Mouse (Mus musculus): ENCODE data around the gene Prpf3.
"Not testable (repeated sequence)": the region's sequence is repeated elsewhere in the genome, so short reads cannot be mapped to it uniquely, and the experiment has no call there.

Prpf3 gene

GRCm38 (mm10) chr3:95842503-95843214, 13.0 kb downstream of the Prpf3 start:
- in situ Hi-C loops (cut with MboI; ENCODE audit: low pct_unique_long_range_greater_than_20kb in 1 of 2, low sequenced_read_pairs in 2 of 2, unreplicated experiment in 1 of 2), result loop anchor here in 1 of 2 experiments (25.0 kb wide), 1 partner anchor 505 kb away; no protein-coding TSS in a partner anchor

DNA sequence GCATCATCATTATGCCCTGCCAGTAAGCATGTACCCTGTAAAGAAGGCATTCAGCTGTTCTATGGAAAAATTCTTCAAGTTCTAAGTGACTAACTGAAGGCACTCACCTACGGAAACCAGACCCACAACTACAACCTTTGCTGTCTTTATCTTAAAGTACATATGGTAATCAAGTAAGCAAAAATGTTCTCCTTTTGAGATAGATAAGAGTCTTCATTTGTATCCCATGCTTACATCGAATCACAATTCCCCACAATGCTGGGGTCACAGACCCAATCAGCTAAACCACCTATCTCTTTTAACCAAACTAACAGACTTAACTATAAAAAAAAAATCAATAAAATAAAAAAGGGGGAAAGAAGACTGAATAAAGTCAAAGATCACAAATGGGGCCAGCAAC, 16.4 kb downstream of the Prpf3 start:
- in situ Hi-C loops (cut with MboI; ENCODE audit: low pct_unique_long_range_greater_than_20kb in 1 of 2, low sequenced_read_pairs in 2 of 2, unreplicated experiment in 1 of 2), result loop anchor here in 1 of 2 experiments (25.0 kb wide), 1 partner anchor 502 kb away; no protein-coding TSS in a partner anchor

DNA sequence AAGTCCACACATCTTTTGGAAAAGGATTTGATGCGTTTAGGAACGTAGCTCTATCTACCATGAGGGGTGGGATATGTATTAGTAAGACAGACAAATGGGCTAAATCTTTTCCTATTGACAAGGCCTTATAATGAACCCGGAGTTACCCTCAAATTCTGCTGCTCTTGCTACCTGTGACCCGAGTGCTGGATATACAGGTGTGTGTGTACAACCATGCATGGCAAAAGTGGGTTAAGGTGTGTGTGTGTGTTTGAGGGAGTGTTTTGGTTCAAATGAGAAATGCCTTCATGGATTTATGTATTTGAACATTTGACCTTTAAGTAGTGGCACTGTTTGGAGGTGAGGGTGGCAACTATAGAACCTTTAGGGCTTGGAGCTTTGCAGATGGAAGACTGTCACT, 26.6 kb downstream of the Prpf3 start:
- in situ Hi-C loops (cut with MboI; ENCODE audit: low pct_unique_long_range_greater_than_20kb in 1 of 2, low sequenced_read_pairs in 2 of 2, unreplicated experiment in 1 of 2), result loop anchor here in 1 of 2 experiments (25.0 kb wide), 1 partner anchor 492 kb away; no protein-coding TSS in a partner anchor

GRCm38 (mm10) chr3:95826275-95826674, 29.4 kb downstream of the Prpf3 start:
- in situ Hi-C loops (cut with MboI; ENCODE audit: low pct_unique_long_range_greater_than_20kb in 1 of 2, low sequenced_read_pairs in 2 of 2, unreplicated experiment in 1 of 2), result loop anchor here in 1 of 2 experiments (25.0 kb wide), 1 partner anchor 489 kb away; no protein-coding TSS in a partner anchor

DNA sequence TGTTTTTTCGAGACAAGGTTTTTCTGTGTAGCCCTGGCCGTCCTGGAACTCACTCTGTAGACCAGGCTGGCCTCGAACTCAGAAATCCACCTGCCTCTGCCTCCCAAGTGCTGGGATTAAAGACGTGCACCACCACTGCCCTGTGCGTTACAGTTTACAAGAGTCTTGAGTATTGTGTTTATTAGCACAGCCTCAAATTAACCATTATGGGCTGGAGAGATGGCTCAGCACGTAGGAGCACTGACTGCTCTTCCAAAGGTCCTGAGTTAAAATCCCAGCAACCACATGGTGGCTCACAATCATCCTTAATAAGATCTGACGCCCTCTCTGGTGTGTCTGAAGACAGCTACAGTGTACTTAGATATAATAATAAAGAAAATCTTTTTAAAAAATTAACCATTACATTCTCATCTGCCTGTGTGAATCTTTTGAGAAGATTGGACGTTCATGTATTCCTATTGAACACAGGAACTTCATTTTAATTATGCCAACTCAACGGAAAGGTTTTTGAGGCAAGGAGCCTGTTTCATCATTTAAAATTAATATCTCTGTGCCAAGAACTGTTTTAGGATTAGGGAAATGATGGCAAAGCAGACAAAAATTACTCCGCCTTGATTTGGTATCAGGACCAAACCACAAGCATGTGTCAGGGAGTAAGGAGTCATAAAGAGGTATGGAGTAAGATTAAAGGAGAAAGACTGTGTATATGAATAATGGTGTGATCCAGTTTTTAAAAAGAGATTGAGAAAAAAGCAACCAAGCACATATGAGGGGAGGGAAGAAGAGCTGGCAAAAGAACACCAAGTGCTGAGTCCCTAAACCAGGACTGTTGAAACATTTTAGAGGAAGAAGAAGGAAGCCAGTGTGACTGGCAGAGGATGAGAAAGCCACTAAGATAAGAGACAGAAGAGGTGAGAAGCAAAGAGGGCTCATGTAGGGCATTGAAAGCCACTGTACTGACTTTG, 35.4 kb downstream of the Prpf3 start:
- in situ Hi-C loops (cut with MboI; ENCODE audit: low pct_unique_long_range_greater_than_20kb in 1 of 2, low sequenced_read_pairs in 2 of 2, unreplicated experiment in 1 of 2), result no loop called here

DNA sequence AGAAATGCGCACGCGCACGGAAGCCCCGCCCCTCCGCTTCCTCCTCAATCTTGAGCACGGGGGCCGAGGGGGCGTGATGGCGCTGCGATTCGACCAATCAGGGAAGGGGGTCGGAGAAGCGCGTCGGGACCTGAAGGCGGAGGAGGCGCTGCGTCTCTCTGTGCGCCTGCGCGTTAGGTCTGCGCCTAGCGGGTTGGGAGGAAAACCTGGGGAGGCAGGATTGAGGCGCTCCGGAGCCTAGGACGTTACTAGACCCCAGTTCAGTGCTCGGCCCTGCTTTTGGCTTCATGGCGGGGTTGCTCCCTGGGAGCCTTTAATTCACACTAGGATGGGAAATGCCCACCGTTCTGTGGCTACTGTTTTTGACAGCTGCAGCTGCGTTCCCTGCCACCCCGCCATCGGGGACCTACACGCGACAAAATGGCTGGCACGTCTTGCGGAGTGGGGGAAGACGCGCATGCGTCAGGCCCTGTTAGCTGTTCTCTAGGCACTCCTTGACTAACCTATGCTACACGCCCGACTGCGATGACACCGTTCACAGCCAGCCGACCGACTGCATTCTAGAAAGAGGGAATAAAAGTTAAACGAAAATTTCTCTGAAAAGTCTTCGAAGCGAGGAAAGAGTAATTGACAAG, 36.2 kb downstream of the Prpf3 start:
- in situ Hi-C loops (cut with MboI; ENCODE audit: low pct_unique_long_range_greater_than_20kb in 1 of 2, low sequenced_read_pairs in 2 of 2, unreplicated experiment in 1 of 2), result no loop called here

DNA sequence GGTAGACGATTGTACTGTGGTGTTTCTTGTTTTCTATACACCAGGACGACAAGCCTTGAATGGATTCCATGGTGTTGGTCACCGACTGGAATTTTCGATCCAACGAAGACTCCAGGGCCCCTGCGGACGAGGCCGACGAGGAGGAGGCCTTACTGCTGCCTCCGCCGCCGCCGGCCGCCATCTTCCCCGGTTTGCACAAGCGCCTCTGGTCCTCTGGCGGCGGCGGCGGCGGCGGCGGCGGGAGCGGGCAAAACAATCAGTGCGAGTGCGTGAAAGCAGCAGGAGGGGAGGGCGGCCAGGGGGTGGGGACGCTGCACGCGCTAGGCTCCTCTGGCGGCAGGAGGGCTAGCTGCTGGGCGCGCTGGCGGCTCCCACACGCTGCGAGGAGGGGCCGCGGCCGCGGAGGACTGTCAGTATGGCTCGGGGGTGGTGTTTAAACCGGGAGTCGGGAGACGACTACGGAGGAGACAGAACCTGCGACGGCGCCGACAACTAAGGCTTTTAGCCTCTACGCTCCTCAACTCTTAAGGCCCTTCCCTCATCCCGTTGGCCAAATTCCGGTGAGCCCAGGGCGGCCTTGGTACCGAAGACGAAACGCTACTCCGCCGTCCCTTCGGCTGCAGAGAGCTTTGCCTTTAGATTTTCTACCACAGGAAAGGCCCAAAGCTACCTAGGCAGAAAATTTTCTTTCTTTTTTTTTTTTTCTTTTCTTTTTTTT, 37.0 kb downstream of the Prpf3 start, which contains the start of gene Rprd2:
Rprd2 (minus strand) TSS at position 293 of the 718 bp plus-strand sequence.
- in situ Hi-C loops (cut with MboI; ENCODE audit: low pct_unique_long_range_greater_than_20kb in 1 of 2, low sequenced_read_pairs in 2 of 2, unreplicated experiment in 1 of 2), result no loop called here

- in situ Hi-C loops (cut with MboI; ENCODE audit: low pct_unique_long_range_greater_than_20kb in 1 of 2, low sequenced_read_pairs in 2 of 2, unreplicated experiment in 1 of 2), result no loop called here
These were observed 37.6 kb downstream of the Prpf3 start for GRCm38 (mm10) chr3:95818026-95818511.

DNA sequence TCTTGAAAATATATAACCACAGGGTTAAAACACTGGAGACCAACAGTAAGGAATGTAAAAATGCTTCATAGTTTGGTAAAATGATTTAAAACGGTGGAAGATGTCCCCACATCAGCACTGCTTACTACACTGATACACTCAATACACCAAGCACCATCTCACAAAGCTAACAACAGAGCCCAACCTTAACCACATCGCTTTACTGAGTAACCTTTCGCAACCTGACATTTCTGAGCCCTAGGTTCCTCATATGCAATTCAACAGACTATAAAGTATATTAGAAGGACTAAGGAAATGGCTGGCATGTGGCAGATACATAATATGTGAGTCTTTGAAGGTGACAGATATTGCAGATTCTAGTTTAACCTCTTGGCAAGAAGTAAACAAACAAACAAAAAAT, 39.0 kb downstream of the Prpf3 start:
- in situ Hi-C loops (cut with MboI; ENCODE audit: low pct_unique_long_range_greater_than_20kb in 1 of 2, low sequenced_read_pairs in 2 of 2, unreplicated experiment in 1 of 2), result no loop called here

GRCm38 (mm10) chr3:95808384-95808783, 47.3 kb downstream of the Prpf3 start:
- in situ Hi-C loops (cut with MboI; ENCODE audit: low pct_unique_long_range_greater_than_20kb in 1 of 2, low sequenced_read_pairs in 2 of 2, unreplicated experiment in 1 of 2), result no loop called here

DNA sequence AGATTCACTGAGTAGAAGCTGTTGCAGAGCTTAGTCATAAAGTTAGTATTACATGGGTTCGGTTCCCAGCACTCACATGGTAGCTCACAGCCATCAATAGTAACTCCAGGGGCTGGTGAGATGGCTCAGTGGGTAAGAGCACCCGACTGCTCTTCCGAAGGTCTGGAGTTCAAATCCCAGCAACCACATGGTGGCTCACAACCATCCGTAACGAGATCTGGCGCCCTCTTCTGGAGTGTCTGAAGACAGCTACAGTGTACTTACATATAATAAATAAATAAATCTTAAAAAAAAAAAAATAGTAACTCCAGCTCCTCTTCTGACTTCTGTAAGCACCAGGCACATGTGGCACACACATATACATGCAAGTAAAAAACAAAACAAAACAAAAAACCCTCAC, 48.1 kb downstream of the Prpf3 start:
- in situ Hi-C loops (cut with MboI; ENCODE audit: low pct_unique_long_range_greater_than_20kb in 1 of 2, low sequenced_read_pairs in 2 of 2, unreplicated experiment in 1 of 2), result not testable (repeated sequence)

GRCm38 (mm10) chr3:95806677-95807076, 49.0 kb downstream of the Prpf3 start:
- in situ Hi-C loops (cut with MboI; ENCODE audit: low pct_unique_long_range_greater_than_20kb in 1 of 2, low sequenced_read_pairs in 2 of 2, unreplicated experiment in 1 of 2), result no loop called here

DNA sequence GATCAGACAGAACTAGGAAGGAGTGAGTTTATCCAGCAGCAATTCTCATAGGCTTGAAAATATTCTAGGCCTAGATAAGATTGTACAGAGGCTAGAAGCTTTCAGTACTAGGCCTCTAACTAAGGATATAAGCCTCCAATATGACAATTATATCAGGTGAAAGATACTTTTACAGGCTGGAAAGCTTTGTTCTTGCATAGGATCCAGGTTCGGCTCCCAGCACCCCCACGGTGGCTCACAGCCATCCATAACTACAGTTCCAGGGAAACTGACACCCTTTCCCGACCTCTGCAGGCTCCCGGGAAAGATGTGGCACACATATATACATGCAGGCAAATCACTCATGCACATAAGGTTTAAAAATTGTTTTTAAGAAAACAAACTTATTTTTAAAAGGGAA, 51.8 kb downstream of the Prpf3 start:
- in situ Hi-C loops (cut with MboI; ENCODE audit: low pct_unique_long_range_greater_than_20kb in 1 of 2, low sequenced_read_pairs in 2 of 2, unreplicated experiment in 1 of 2), result no loop called here

DNA sequence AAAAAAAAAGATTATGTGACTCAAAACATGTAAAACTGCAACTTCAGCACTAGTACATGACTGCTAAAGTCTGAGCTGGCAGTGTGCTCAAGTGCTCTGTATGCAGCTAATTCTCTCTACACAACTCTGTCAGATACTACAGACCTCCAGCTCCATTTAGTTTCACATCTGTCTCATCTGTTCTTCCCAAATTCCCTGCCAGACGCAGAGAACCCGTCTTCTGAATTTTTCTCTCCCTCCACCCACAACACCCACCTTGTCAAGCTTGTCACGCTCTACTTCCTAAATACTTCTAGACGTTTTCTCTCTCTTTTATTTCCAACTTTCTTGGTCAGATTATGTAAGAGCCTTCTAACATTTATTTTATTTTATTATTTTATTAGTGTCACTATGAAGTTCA, 56.9 kb downstream of the Prpf3 start:
- in situ Hi-C loops (cut with MboI; ENCODE audit: low pct_unique_long_range_greater_than_20kb in 1 of 2, low sequenced_read_pairs in 2 of 2, unreplicated experiment in 1 of 2), result no loop called here

- in situ Hi-C loops (cut with MboI; ENCODE audit: low pct_unique_long_range_greater_than_20kb in 1 of 2, low sequenced_read_pairs in 2 of 2, unreplicated experiment in 1 of 2), result no loop called here
These were observed 61.4 kb downstream of the Prpf3 start for GRCm38 (mm10) chr3:95794299-95794698.

DNA sequence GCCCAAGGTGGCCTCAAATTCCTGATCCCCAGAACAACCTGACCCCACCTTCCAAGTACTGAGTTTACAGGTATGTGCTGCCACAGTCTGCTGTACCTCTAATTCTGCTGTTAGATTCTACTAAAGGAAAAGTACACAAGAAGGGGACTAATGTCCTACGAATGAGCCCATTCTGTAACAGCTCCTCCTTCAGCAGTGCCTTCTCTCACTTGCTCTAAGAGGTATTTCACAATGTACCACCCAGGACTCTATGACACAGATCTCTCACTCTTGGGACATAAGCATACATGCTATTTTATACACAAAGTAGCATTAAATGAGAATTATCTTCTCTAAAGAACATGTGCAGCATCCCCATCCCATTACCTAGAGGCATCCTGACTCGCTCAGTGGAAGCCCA, 62.0 kb downstream of the Prpf3 start:
- in situ Hi-C loops (cut with MboI; ENCODE audit: low pct_unique_long_range_greater_than_20kb in 1 of 2, low sequenced_read_pairs in 2 of 2, unreplicated experiment in 1 of 2), result no loop called here

DNA sequence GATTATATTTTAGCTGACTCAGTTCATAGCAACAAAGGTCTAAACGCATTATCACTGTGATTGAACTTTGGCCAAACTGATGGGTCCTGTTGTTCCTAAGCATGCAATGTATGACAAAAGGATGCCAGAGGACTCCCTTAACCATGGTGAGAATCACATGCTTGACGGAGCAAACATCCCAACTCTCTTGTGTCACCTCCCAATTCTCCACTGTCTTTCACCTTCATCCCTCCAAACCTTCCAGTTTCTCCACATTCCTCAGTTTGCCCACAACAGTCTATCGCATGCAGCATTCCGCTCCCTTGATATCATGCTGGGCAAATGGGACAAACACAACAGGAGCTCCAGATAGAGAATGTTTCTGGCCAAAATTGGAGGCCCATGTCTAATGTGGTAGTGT, 70.2 kb downstream of the Prpf3 start:
- in situ Hi-C loops (cut with MboI; ENCODE audit: low pct_unique_long_range_greater_than_20kb in 1 of 2, low sequenced_read_pairs in 2 of 2, unreplicated experiment in 1 of 2), result no loop called here
